Mouse (Mus musculus): ENCODE measurements around the gene Tmem240. TPM values are rescaled to one million over a fixed set of nuclear protein-coding genes. Genes with fewer than 3 reads are reported as not detected.
A peak's percentile ranks its signal among the peaks of the same experiment; 100 is the strongest.

The Tmem240 gene
- polyA plus RNA-seq, 1 experiment, result 123 TPM

GRCm38 (mm10) chr4:155769496-155769879 lies 34.9 kb downstream of the Tmem240 start:
- Histone ChIP-seq H3K27ac (ENCODE audit: insufficient read depth, low read length) (peak overlapping the region; percentile 35; the same call in 1 of the 2 replicates), H3K4me1 (ENCODE audit: control insufficient read depth, insufficient read depth, low read length) (peaks cover 9% of the 10 kb centered on the region), H3K4me3 (replicated peaks; ENCODE audit: insufficient read depth, low read depth, low read length) (no peak overlapping the region), H3K27me3 (ENCODE audit: control insufficient read depth, insufficient read depth, low read length) (no peaks in the 10 kb centered on the region)
- DNase-seq, result no peak
- TF ChIP-seq CTCF (IDR thresholded peaks at IDR 0.05; ENCODE audit: borderline replicate concordance, insufficient read depth, low read depth, low read length) (no peak), POLR2A (IDR thresholded peaks at IDR 0.05; ENCODE audit: borderline replicate concordance, insufficient read depth, low read length) (no peak)
- 38% methylated on average over 5 of the region's 5 CpGs for WGBS

- DNase-seq, result peak; percentile 94 to 97
- Histone ChIP-seq H3K4me3 (replicated peaks; ENCODE audit: insufficient read depth, low read depth, low read length) (peak overlapping the region; percentile 62), H3K27ac (ENCODE audit: insufficient read depth, low read length) (peak overlapping the region; percentile 74), H3K4me1 (ENCODE audit: control insufficient read depth, insufficient read depth, low read length) (peaks cover 10% of the 10 kb centered on the region), H3K27me3 (ENCODE audit: control insufficient read depth, insufficient read depth, low read length) (no peaks in the 10 kb centered on the region)
- WGBS, result under 1% methylated on average over 39 of the region's 39 CpGs
- TF ChIP-seq CTCF (IDR thresholded peaks at IDR 0.05; ENCODE audit: borderline replicate concordance, insufficient read depth, low read depth, low read length) (peak; percentile 93), POLR2A (IDR thresholded peaks at IDR 0.05; ENCODE audit: borderline replicate concordance, insufficient read depth, low read length) (peak; percentile 62)
Measured at GRCm38 (mm10) chr4:155769880-155770512, 35.4 kb downstream of the Tmem240 start.

GRCm38 (mm10) chr4:155770626-155771025 lies 36.0 kb downstream of the Tmem240 start:
- H3K27me3 ChIP-seq (ENCODE audit: control insufficient read depth, insufficient read depth, low read length), result no peaks in the 10 kb centered on the region
- peak overlapping the region; percentile 62 for H3K4me3 ChIP-seq (replicated peaks; ENCODE audit: insufficient read depth, low read depth, low read length)
- H3K4me1 ChIP-seq (ENCODE audit: control insufficient read depth, insufficient read depth, low read length), result peaks cover 16% of the 10 kb centered on the region
- WGBS, result 22% methylated on average over 24 of the region's 24 CpGs
- DNase-seq, result no peak
- TF ChIP-seq CTCF (IDR thresholded peaks at IDR 0.05; ENCODE audit: borderline replicate concordance, insufficient read depth, low read depth, low read length) (no peak), POLR2A (IDR thresholded peaks at IDR 0.05; ENCODE audit: borderline replicate concordance, insufficient read depth, low read length) (no peak)
- peak overlapping the region; percentile 2; the same call in 1 of the 2 replicates for H3K27ac ChIP-seq (ENCODE audit: insufficient read depth, low read length)

DNA sequence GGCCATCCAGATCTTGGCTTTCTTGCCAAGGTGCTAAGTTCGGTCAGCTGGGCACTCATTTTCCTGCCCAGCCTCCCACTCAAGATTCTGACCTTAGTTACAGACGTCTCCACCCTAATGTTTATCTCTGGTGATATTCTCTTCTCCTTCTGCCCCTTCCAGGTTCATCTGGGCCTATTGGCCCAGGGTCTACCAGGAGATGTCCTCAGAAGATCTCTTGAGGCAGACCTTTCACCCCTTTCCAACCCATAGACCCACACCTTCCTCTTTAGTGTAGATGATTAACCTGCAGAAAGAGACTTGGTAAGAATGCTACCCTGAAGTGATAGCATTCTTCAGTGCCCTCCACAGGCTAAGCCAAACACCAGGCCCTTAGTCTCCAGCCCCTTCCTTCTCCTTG lies 37.1 kb downstream of the Tmem240 start:
- TF ChIP-seq POLR2A (IDR thresholded peaks at IDR 0.05; ENCODE audit: borderline replicate concordance, insufficient read depth, low read length) (no peak), CTCF (IDR thresholded peaks at IDR 0.05; ENCODE audit: borderline replicate concordance, insufficient read depth, low read depth, low read length) (no peak)
- no peak overlapping the region for H3K27ac ChIP-seq (ENCODE audit: insufficient read depth, low read length)
- no peak for DNase-seq
- 70% methylated on average over 2 of the region's 2 CpGs for WGBS
- no peaks in the 10 kb centered on the region for H3K27me3 ChIP-seq (ENCODE audit: control insufficient read depth, insufficient read depth, low read length)
- H3K4me3 ChIP-seq (replicated peaks; ENCODE audit: insufficient read depth, low read depth, low read length), result no peak overlapping the region
- H3K4me1 ChIP-seq (ENCODE audit: control insufficient read depth, insufficient read depth, low read length), result peaks cover 21% of the 10 kb centered on the region

- Histone ChIP-seq H3K27ac (ENCODE audit: insufficient read depth, low read length) (no peak overlapping the region), H3K4me1 (ENCODE audit: control insufficient read depth, insufficient read depth, low read length) (peaks cover 21% of the 10 kb centered on the region), H3K4me3 (replicated peaks; ENCODE audit: insufficient read depth, low read depth, low read length) (no peak overlapping the region), H3K27me3 (ENCODE audit: control insufficient read depth, insufficient read depth, low read length) (no peaks in the 10 kb centered on the region)
- TF ChIP-seq CTCF (IDR thresholded peaks at IDR 0.05; ENCODE audit: borderline replicate concordance, insufficient read depth, low read depth, low read length) (no peak), POLR2A (IDR thresholded peaks at IDR 0.05; ENCODE audit: borderline replicate concordance, insufficient read depth, low read length) (no peak)
- DNase-seq, result no peak
- WGBS, result 84% methylated on average over 13 of the region's 13 CpGs
Measured at GRCm38 (mm10) chr4:155772786-155773185, 38.2 kb downstream of the Tmem240 start.

GRCm38 (mm10) chr4:155773335-155774078 lies 38.9 kb downstream of the Tmem240 start:
- WGBS, result 59% methylated on average over 5 of the region's 5 CpGs
- Histone ChIP-seq H3K4me1 (ENCODE audit: control insufficient read depth, insufficient read depth, low read length) (peaks cover 21% of the 10 kb centered on the region), H3K27ac (ENCODE audit: insufficient read depth, low read length) (no peak overlapping the region), H3K27me3 (ENCODE audit: control insufficient read depth, insufficient read depth, low read length) (no peaks in the 10 kb centered on the region), H3K4me3 (replicated peaks; ENCODE audit: insufficient read depth, low read depth, low read length) (peak overlapping the region; percentile 72)
- TF ChIP-seq POLR2A (IDR thresholded peaks at IDR 0.05; ENCODE audit: borderline replicate concordance, insufficient read depth, low read length) (no peak), CTCF (IDR thresholded peaks at IDR 0.05; ENCODE audit: borderline replicate concordance, insufficient read depth, low read depth, low read length) (no peak)
- no peak for DNase-seq

- H3K4me1 ChIP-seq (ENCODE audit: control insufficient read depth, insufficient read depth, low read length), result peaks cover 20% of the 10 kb centered on the region
- H3K4me3 ChIP-seq (replicated peaks; ENCODE audit: insufficient read depth, low read depth, low read length), result peak within 1 kb of the TSS; percentile 72
- peak; percentile 85 to 91 for DNase-seq
- WGBS, result under 1% methylated on average over 35 of the region's 35 CpGs
- no peaks in the 10 kb centered on the region for H3K27me3 ChIP-seq (ENCODE audit: control insufficient read depth, insufficient read depth, low read length)
- H3K27ac ChIP-seq (ENCODE audit: insufficient read depth, low read length), result peak within 1 kb of the TSS; percentile 65
- TF ChIP-seq CTCF (IDR thresholded peaks at IDR 0.05; ENCODE audit: borderline replicate concordance, insufficient read depth, low read depth, low read length) (no peak), POLR2A (IDR thresholded peaks at IDR 0.05; ENCODE audit: borderline replicate concordance, insufficient read depth, low read length) (peak; percentile 96)
Measured at GRCm38 (mm10) chr4:155774280-155774754, 39.7 kb downstream of the Tmem240 start, which contains the start of gene Vwa1. Gene Vwa1, minus strand, starts transcription at chr4:155774698.
